Mouse (Mus musculus) thymus, postnatal 0 days (tissue): ENCODE results near the gene Cers5. TPM values are rescaled to one million over a fixed set of nuclear protein-coding genes. Genes with fewer than 3 reads are reported as not detected.
"Not testable (repeated sequence)": the region's sequence is repeated elsewhere in the genome, so short reads cannot be mapped to it uniquely, and the experiment has no call there.

Experiments used
- DNase-seq: peaks from one replicate; pipeline ENCODE4 v3.0.0-alpha.2; 2015; ENCODE audit warnings: low spot score
- polyA plus RNA-seq: library from polyadenylated mRNA; unstranded; fragments of >200 nt; fragmentation: Nextera tagmentation; extraction: Ambion mirVana; gene quantifications from 2 replicates; pipeline ENCODE4 v1.2.1, GENCODE M21; 2015

Cers5 gene
- polyA plus RNA-seq, 1 experiment from 2014 or later, result 48.4 TPM

DNA sequence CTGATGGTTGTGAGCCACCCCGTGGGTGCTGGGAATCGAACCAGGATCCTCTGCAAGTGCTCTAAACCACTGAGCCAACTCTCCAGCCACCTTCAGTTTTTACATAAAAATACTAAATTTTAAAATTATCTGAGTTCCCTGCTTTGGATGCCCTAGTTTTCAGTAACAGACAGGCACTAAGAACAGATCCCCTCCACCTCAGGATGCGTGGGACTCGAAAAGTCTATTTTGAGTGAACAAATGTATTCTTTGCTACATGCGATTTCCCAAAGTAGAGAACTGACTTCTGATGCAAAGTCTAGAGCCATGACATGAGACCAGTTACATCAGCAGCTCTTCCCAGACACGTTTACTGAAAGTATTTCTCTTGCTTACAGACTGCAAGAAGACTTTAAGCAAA lies 17.8 kb upstream of the Cers5 start:
- DNase-seq, result no peak

DNA sequence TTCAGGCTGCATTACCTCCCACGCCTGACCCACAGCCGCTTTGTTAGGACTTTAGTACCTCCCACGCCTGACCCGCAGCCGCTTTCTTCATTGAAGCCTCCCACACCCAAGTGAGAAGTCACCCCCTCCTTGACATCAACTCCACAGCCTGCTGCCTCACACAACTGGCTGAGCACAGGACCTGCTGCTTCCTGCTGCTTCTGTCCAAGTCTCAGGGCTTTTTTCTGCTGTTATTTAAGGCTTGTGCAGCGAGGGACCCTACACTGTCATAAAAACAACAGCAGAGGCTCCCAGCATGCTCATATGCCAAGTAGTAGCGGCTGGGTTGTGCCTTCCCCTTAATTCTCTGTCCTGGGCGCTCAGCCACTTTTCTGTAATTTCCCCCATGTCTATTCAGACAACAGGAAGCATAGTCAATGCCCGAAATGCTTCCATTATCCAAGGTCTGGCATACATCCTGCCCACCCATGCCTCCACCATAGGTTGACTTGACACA lies 15.0 kb upstream of the Cers5 start:
- DNase-seq, result no peak

DNA sequence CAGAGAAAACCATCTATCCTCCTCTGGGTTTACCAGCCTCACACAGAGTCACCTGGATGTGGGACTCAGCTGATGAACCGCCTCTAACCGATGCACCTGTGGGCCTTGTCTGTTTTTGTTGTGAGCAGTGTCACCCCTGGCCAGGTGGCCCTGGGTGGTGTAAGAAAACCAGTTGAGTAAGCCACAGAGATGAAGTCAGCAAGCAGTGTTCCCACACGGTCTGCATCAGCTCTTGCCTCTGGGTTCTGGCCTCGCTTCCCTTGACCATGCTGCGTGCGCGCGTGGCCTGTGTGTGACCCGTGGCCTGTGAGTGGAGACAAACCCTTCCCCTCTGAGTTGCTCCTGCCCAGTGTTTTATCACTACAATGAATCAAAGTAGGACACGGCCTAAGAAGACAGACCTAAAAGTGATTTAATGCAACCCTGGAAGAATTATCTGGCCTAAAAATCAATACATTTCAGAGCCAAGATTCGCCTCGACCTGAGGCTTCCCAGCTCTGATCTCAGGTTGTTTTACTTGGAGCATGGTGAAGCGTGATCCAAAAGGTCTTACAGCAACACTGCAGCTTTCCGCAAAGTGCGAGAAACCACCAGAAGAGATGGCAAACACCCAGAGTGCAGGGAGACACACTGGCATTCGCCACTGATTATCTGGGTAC lies 6.1 kb upstream of the Cers5 start:
- DNase-seq, result no peak

DNA sequence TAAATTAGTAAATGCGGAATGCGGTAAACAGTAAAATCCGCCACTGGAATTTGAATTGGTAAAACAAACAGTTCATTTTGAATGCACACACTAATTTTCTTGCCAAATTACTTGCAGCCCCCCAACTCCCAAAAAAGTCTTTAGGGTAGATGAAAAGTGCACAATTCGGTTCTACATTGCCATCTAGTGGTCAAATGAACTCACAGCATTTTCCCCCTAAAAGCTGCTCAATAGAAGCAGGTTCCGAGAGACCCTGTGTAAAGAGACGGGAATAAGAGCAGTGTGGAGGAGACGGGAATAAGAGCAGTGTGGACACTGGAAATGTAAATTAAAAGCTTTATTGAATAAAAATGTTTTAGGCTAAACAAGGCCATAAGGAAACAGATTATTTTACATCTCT lies 5.5 kb upstream of the Cers5 start:
- peak; percentile 68 for DNase-seq

DNA sequence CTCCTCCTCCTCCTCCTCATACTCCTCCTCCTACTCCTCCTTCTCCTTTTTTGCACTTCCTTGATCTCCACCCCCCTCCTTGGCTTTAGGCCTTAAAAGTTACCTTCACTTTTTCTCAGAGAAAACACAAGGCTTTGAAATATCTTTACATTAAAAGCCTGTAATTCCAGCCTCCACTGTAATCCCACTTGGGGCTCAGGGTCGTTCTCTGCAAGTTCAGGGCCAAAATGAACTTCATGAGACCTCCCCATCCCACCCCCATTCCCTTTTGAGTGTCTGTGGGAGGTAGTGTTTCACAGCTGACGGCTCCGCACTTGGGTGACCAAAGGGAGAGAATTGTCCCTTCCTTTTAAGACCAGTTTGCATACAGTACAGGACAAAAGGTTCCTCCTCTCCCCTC lies 240 bp upstream of the Cers5 start:
- no peak for DNase-seq

DNA sequence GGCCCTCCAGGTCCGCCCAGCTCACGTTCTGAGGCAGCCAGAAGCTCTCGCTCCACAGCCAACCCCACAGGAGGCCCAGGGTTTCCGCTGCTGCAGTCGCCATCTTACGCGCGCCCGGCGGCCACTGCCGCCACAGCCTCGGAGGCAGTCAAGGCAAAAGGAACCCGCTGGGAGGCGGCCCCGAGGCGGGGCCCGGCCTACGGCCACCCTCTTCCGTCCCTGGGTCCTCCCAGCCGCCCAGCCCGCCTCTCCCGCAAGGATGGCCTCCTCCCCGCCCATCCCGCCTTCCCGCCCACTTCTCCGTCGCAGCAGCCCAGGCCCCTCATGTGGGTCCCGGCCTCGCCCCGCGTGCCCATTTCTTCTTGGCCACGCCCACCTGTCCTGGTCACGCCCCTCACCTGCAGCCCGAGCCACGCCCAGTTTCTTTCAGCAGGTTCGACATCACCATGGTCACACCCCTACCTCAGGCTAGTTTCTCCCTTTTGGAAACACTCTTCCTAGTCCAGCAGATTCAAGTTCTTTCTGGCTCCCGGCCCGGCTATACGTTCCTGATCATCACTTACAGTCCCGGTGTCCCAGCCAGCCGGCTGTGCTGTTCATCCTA lies 306 bp downstream of the Cers5 start:
- DNase-seq, result peak; percentile 81

DNA sequence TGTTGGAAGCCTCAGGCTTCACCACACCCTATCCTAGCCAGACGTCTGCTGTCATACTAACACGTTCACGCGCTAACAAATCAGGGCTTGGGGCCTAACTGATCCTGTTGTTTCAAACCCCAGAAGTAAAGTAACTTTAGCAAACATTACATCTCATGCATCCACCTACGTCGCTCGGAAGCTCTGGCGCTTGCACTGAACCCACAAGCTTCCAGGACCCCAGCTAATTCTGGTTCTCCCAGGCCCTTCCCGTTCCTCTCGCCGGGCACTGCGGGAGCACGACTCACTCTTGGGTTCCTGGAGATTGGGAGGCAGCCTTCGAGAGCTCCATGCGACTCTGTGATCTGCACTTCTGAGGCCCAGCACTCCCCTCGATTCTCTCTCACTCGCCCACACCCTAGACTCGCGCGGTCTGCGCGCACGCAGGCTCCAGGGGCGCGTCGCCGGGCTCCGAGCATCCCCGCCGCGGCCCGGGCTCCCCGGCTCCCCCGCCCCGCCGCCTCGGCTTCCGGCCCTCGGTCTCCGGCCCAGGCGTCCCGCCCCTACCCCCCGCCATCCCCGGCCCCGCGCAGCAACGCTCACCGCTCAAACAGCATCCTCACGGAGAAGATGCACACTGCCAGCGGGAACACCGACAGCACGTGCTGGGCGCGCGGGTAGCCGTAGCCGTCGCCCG lies 946 bp downstream of the Cers5 start:
- DNase-seq, result peak; percentile 53

DNA sequence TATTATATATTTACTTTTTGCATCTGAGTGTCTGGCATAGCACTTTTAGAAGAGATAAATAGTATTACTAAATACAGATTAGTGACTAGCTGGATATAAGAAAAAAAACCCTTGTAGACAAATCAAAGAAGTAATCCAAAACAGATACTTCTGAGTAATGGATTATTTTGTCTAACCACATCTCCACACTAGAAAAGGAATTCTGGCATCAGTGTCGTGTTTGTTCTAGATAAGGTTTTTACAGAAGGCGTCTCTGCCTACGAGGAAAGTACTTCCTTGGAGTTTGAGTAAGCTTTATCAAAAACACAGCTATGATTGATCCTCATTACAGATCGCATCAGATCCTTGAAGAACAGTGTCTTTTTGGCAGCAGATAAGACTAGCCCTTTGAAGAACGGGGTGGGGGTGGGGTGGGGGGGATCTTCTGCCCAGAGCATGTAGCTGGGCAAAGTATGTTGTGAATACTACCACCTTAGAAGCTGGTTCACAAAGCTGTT lies 1.6 kb downstream of the Cers5 start:
- DNase-seq, result no peak

DNA sequence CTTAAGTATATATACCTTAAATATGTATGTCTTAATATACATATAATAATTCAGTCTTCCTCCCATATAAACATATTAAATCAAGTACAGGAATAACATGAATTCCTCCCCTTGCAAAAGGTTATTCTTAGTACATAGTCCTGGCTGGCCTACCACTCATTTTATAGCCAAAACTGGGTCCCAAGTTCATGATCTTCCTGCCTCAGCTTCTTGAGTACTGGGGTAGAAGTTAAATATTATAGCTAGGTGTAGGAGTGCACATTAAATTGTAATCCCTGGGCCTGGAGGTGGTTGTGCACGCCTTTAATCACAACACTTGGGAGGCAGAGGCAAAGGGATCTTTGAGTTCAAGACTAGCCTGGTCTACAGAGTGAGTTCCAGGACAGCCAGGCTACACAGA lies 3.9 kb downstream of the Cers5 start:
- DNase-seq, result no peak

DNA sequence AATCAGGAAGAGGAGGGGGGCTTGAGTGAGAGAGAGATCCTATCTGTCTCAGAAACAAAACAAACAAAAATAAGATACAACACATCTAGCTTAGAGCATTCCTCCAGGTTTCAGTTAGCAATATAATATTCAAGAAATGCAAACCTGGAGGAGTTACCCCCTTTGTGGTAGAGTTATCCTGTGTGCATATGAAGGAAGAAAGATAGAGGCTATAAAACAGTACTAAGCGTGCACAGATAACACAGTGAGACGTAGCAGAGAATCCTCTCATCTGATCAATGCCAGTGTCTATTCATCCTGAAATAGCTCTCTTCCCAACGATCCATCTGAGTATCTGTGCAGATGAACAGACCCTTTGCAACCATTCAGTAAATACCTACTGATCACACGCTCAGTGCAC lies 5.2 kb downstream of the Cers5 start:
- no peak for DNase-seq

DNA sequence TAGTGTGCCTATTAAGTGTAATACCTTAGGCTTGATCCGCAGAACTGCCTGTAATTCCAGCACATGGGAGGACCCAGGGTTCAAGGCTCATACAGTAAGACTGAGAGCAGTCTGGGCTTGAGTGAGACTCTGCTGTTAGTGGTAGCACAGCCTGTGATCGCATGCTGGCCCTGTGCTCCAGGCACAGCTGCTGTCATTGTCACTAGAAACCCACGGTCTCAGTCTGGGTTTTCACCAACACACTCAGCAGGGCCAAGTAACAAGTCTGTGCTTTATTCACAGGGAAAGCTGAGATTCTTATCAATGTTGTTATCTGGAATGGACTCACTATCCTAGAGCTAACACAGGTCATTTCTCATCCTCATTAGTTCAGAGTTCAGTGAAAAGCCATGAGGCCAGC lies 18.5 kb downstream of the Cers5 start:
- DNase-seq, result no peak

DNA sequence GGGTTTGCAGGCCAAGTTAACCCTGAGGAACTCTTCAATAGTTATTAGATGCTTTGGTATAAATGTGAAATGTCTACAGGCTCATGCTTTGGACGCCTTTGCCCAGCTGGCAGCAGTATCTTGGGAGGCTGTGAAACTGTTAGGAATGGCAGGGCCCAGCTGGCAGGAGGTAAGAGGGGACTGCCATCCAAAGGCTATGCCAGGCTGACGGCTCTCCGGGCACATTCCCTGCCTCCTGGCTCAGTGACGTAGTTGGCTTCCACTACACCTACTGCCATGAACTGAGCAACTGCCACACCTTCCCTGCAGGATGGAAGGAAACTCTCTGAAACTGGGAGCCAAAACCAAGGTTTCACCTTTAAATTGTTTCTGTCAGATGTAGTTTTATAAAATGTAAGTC lies 32.5 kb downstream of the Cers5 start:
- no peak for DNase-seq

DNA sequence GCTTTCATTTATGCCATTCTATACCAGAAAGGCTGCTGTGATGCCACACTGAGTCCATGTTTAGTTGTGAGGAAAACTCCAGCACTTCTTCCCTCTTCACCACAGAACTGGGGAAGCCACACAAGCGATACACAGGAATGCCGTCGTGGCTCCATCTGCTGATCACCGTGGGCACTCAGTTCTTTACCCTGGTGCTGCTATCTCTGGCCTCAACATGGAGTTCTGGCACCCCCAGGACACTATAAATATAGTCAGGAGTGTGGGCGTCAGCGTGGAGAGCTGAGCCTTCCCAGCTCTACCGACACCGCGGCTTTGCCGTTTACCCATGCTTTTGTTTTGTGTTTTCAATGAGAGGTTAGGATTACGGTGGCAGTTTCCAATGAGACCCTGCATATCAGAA lies 36.0 kb downstream of the Cers5 start:
- DNase-seq, result no peak

DNA sequence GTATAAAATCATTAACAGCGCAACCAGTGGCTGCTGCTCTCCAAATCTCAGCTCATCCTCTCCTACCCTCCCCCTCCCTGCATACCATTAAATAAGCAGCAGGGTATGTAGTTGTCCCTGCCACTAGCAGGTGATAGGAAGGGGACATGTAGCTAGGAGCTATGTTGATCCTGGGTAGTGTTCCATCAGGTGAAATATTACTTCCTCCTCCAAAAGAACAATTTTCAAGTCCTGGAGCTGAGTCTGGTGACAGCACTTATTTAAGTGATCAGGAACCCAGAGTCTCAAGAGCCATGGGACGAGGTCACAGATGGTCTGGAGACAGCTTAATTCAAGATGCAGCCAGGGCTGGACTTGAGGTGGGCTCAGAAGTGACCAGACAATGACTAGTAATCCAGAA lies 37.1 kb downstream of the Cers5 start:
- no peak for DNase-seq

DNA sequence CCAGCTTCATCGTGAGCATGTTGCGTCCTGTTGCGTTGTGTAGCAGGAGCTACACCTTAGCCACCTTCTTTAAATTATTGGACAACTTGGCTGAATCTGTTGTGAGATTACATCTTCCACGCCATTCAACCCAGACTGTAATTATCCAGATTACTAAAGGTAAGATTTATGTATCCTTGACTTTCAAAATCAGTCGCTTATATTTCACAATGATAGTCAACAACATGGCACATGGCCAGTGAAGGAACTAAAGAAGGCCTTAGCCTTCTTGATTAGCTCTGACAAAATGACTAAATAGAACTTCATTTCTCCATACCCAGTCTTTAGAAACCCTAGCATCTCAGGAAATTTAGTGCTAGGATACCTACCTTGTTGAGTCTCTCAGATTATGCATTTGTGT lies 39.5 kb downstream of the Cers5 start:
- no peak for DNase-seq

DNA sequence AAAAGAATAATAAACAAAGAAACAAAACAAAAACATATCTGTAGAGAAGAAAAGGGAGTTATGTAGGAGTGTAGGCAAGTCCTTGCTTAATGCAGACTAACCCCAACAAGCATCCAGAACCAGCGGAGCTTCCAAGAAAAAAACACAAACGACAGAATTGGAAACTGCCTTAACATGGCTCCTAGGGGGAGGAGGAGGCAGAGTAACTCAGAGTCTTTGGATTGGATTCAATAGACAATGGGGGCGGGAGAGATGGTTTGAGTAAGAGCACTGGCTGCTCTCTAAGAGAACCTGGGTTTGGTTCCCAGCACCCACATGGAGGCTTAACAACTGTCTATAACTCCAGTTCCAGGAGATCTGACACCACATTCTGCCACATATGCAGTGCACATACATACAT lies 41.0 kb downstream of the Cers5 start:
- no peak for DNase-seq

DNA sequence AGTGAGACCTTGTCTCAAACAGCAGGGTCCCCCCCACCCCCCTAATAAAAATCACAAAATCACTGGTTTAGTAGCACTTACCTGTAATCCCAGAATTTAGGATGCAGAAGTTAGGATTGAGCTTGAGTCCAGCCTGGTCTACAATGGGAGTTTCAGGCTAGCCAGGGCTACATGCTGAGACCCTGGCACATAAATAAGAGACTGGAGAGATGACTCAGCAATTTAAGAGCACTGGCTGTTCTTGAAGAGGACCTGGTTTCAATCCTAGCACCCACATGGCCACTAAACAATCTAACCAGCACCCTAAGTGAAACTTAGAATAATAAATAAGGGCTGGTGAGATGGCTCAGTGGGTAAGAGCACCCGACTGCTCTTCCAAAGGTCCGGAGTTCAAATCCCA lies 41.5 kb downstream of the Cers5 start:
- DNase-seq, result no peak

DNA sequence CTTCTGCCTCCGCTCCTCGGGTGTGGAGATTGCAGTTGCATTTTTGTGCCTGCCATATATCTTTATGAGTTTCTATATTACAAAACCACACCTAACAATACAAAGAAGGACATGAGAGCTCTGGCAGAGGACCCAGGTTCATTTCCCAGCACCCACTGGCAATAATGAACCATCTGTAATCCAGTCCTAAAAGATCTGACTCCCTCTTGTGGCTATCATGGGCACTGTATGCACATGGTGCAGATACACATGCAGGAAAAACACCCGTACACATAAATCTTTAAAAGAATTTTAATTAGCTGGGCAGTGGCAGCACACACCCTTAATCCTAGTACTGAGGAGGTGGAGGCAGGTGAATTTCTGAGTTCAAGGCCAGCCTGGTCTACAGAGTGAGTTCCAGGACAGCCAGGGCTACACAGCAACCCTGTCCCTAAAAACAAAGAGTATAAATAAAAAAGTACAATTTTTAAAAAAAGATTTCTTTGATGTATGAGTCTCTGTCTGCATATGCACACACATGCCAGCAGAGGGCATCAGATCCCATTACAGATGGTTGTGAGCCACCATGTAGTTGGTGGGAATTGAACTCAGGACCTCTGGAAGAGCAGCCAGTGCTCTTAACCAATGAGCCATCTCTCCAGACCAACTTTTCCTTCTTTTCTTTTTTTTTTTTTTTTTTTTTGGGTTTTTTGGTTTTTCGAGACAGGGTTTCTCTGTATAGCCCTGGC lies 43.5 kb downstream of the Cers5 start:
- DNase-seq, result peak; percentile 36

DNA sequence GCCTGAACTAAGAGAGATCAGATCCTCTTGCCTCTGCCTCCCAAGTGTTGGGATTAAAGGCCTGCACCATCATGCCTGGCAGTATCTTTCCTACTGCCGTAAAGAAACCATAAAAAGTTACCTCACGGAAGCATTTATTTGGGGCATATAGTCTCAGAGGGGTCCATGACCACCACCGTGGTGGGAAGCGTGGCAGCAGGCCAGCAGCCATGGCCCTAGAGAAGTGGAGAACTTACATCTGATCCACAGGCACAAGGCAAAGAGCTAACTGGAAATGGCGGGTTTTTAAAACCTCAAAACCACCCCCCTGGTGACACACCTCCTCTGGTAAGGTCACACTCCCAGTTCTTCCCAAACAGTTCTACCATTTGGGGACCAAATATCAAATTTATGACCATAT lies 44.5 kb downstream of the Cers5 start:
- no peak for DNase-seq

DNA sequence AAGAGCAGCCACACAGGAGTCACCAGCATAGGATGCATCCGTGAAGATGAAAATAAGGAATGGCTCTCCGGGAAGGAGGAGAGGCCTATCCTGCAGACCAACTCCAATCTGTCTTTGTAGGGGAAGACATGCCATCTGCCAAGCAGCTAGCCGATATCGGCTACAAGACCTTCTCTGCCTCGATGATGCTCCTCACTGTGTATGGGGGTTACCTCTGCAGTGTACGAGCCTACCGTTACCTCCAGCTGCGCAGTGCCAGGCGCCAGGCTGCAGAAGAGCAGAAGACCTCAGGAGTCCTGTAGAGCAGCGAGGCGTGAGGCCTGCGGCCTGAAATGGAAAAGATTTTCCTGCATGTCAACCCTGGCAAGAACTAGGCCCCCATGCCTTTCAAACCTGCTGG lies 45.2 kb downstream of the Cers5 start:
- DNase-seq, result no peak

DNA sequence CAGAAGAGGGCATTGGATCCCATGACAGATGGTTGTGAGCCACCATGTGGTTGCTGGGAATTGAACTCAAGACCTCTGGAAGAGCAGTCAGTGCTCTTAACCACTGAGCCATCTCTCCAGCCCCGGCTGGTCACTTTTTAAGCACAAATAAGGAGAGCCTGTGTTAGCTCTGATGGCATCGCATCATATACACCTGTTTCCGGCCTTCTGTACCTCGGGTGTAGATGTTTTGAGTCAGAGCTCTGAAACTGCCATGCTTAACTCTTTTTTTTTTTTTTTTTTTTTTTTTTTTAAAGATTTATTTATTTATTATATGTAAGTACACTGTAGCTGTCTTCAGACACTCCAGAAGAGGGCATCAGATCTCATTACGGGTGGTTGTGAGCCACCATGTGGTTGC lies 45.6 kb downstream of the Cers5 start:
- DNase-seq, result not testable (repeated sequence)

DNA sequence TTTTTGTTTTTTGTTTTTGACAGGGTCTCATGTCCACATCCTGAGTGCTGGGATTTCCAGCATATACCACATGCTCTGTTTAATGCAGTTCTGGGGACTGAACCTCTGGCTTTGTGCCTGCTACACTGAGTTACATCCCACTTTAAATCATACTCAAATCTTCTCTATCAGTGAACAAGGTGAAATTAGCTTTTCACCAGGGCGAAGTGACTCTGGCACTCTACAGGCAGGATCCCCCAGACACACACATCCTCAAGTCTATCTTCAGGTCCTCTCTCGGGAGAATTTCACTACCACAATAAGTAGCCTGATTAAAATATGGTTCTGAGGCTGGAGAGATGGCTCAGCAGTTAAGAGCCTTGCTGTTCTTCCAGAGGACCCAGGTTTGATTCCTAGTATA lies 46.1 kb downstream of the Cers5 start:
- no peak for DNase-seq
